28 mouse cellular contexts compared by ENCODE assay signal in the genomic region with DNA sequence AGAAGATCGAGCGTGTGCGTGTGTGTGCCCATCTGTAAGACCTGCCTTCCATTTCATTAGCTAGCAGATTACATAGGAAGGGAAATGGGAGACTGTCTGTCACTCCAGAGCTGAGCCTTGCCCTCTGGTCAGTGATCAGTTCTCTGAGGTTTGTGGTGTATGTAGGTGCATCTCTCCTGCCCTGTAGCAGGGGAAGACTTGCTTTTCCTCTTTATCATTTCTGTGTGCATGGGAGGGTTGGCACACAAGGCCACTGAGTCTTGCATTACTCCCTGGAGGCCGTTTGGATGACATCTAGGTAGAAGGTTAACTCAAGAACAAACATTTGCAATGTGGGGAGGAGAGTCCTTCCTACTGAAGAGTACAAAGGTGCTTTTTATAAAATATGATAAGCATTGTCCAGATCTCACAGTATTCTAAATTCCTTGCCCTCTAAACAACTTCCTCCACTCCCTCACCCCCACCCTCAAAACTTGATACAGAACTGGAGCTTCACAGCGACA. TPM values are rescaled to one million over a fixed set of nuclear protein-coding genes. Genes with fewer than 3 reads are reported as not detected.
DNase-seq lines count a peak whose midpoint lies in the region; ATAC-seq and TF ChIP-seq lines count a peak whose summit lies in the region.
"Had no signal": no experiment of that assay in that cellular context is flagged by ENCODE, and none has a peak within 500 bp of the region (broad histone marks: within the 10 kb centered on the region; RNA-seq: fewer than 3 reads in every experiment).

No protein-coding gene starts in this region.

- peak overlapping the region; percentile 86 for H3K27ac ChIP-seq in liver, adult 2 months (replicated peaks; ENCODE audit: insufficient read depth, low read depth, low read length)
- no peak overlapping the region for H3K27ac ChIP-seq in liver, embryonic 12.5 days
- peak overlapping the region; percentile 70 for H3K27ac ChIP-seq in intestine, embryonic 16.5 days (ENCODE audit: low read length)
- H3K27ac ChIP-seq in stomach, postnatal 0 days (replicated peaks), result no peak overlapping the region
- no peak overlapping the region for H3K27ac ChIP-seq in kidney, embryonic 16.5 days (ENCODE audit: low read length)
- H3K27ac ChIP-seq in heart, adult 2 months, result no peak overlapping the region
- H3K27ac ChIP-seq: forebrain, embryonic 13.5 days; hindbrain, embryonic 12.5 days; hindbrain, postnatal 0 days; limb, embryonic 15.5 days; midbrain, embryonic 15.5 days; neural tube, embryonic 12.5 days had no signal

- no peak overlapping the region for H3K4me3 ChIP-seq in liver, adult 2 months (ENCODE audit: insufficient read depth, low read depth, low read length)
- H3K4me3 ChIP-seq in liver, embryonic 12.5 days, result no peak overlapping the region
- no peak overlapping the region for H3K4me3 ChIP-seq in intestine, embryonic 16.5 days (ENCODE audit: low read length)
- H3K4me3 ChIP-seq in stomach, postnatal 0 days (ENCODE audit: low read depth, low read length), result no peak overlapping the region
- H3K4me3 ChIP-seq in kidney, embryonic 16.5 days (ENCODE audit: low read length), result no peak overlapping the region
- H3K4me3 ChIP-seq in heart, adult 2 months, result no peak overlapping the region
- H3K4me3 ChIP-seq: forebrain, embryonic 13.5 days; hindbrain, embryonic 12.5 days; limb, embryonic 15.5 days; midbrain, embryonic 15.5 days; neural tube, embryonic 12.5 days had no signal

- H3K4me1 ChIP-seq in liver, adult 2 months (ENCODE audit: control insufficient read depth, insufficient read depth, low read length), result peaks cover 50% of the 10 kb centered on the region
- peaks cover 20% of the 10 kb centered on the region for H3K4me1 ChIP-seq in liver, embryonic 12.5 days
- H3K4me1 ChIP-seq in intestine, embryonic 16.5 days (ENCODE audit: control insufficient read depth, insufficient read depth, low read length), result peaks cover 19% of the 10 kb centered on the region
- H3K4me1 ChIP-seq in stomach, postnatal 0 days (replicated peaks; ENCODE audit: control insufficient read depth, insufficient read depth), result no peaks in the 10 kb centered on the region
- peaks cover 7% of the 10 kb centered on the region for H3K4me1 ChIP-seq in kidney, embryonic 16.5 days (ENCODE audit: insufficient read depth, low read length)
- peaks cover 3% of the 10 kb centered on the region; the same call in 1 of the 2 replicates for H3K4me1 ChIP-seq in heart, adult 2 months (ENCODE audit: control insufficient read depth, insufficient read depth, low read length)
- H3K4me1 ChIP-seq: hindbrain, embryonic 12.5 days; neural tube, embryonic 12.5 days had no signal

- H3K4me2 ChIP-seq in liver, embryonic 12.5 days, result no peak overlapping the region
- H3K4me2 ChIP-seq in intestine, embryonic 16.5 days (ENCODE audit: low read depth, low read length), result no peak overlapping the region
- H3K4me2 ChIP-seq in stomach, postnatal 0 days (replicated peaks; ENCODE audit: low read depth), result no peak overlapping the region
- H3K4me2 ChIP-seq in kidney, embryonic 16.5 days (replicated peaks; ENCODE audit: low read depth, low read length), result no peak overlapping the region
- H3K4me2 ChIP-seq: forebrain, embryonic 13.5 days; heart, embryonic 11.5 days; hindbrain, embryonic 12.5 days; limb, embryonic 15.5 days; lung, embryonic 14.5 days; midbrain, embryonic 15.5 days; neural tube, embryonic 12.5 days had no signal

- no peaks in the 10 kb centered on the region for H3K9me3 ChIP-seq in liver, embryonic 12.5 days (replicated peaks)
- H3K9me3 ChIP-seq in intestine, embryonic 16.5 days (ENCODE audit: control insufficient read depth, low read length), result no peaks in the 10 kb centered on the region
- no peaks in the 10 kb centered on the region for H3K9me3 ChIP-seq in stomach, postnatal 0 days (ENCODE audit: control insufficient read depth, low read length)
- no peaks in the 10 kb centered on the region for H3K9me3 ChIP-seq in kidney, embryonic 16.5 days (ENCODE audit: low read length)
- H3K9me3 ChIP-seq: forebrain, embryonic 13.5 days; hindbrain, embryonic 12.5 days; limb, embryonic 15.5 days; midbrain, embryonic 15.5 days; neural tube, embryonic 12.5 days had no signal

- H3K27me3 ChIP-seq in liver, adult 2 months (ENCODE audit: control insufficient read depth, insufficient read depth, low read length), result no peaks in the 10 kb centered on the region
- H3K27me3 ChIP-seq in liver, embryonic 12.5 days (replicated peaks), result no peaks in the 10 kb centered on the region
- H3K27me3 ChIP-seq in intestine, embryonic 16.5 days (replicated peaks; ENCODE audit: control insufficient read depth, insufficient read depth, low read length), result no peaks in the 10 kb centered on the region
- no peaks in the 10 kb centered on the region for H3K27me3 ChIP-seq in stomach, postnatal 0 days (ENCODE audit: control insufficient read depth, insufficient read depth, low read length)
- H3K27me3 ChIP-seq in kidney, embryonic 16.5 days (ENCODE audit: insufficient read depth, low read length), result no peaks in the 10 kb centered on the region
- no peaks in the 10 kb centered on the region for H3K27me3 ChIP-seq in heart, adult 2 months (ENCODE audit: control insufficient read depth, insufficient read depth, low read length)
- H3K27me3 ChIP-seq: forebrain, embryonic 13.5 days; hindbrain, embryonic 12.5 days; limb, embryonic 15.5 days; midbrain, embryonic 15.5 days; neural tube, embryonic 12.5 days; Patski had no signal

- DNase-seq in liver, adult 2 months (ENCODE audit: extremely low read depth, low read depth, low spot score), result peak; percentile 94
- peak; percentile 20 for DNase-seq in adipocyte (ENCODE audit: low spot score)
- DNase-seq in stomach, postnatal 0 days (ENCODE audit: low spot score), result no peak
- no peak for DNase-seq in heart, adult 2 months
- DNase-seq: cerebellum, adult 8-10 months; cerebellum, postnatal 36 days; gastrocnemius, postnatal 25 days; heart, adult 11 months; heart, postnatal 36 days; kidney, adult 2 months; kidney, postnatal 10 days; layer of hippocampus, postnatal 36 days; left cerebral cortex, postnatal 4 days; lung, embryonic 14.5 days; lung, postnatal 14 days; right cerebral cortex, postnatal 4 days; thymus, postnatal 14 days had no signal

- ATAC-seq in liver, embryonic 12.5 days, result no peak
- ATAC-seq in intestine, embryonic 16.5 days, result peak; percentile 88
- peak; percentile 64; the same call in 1 of the 2 replicates for ATAC-seq in stomach, postnatal 0 days (ENCODE audit: low FRiP score, low TSS enrichment)
- ATAC-seq in kidney, embryonic 16.5 days (ENCODE audit: low FRiP score, low TSS enrichment), result no peak
- ATAC-seq: forebrain, embryonic 13.5 days; hindbrain, postnatal 0 days; midbrain, embryonic 15.5 days; Patski had no signal

- peaks cover 15% of the 10 kb centered on the region for H3K36me3 ChIP-seq in liver, adult 2 months (ENCODE audit: control insufficient read depth, insufficient read depth, low read length)
- peaks cover 18% of the 10 kb centered on the region for H3K36me3 ChIP-seq in liver, embryonic 12.5 days
- no peaks in the 10 kb centered on the region for H3K36me3 ChIP-seq in intestine, embryonic 16.5 days (ENCODE audit: control insufficient read depth, insufficient read depth, low read length)
- H3K36me3 ChIP-seq in stomach, postnatal 0 days (ENCODE audit: control insufficient read depth, insufficient read depth, low read length), result no peaks in the 10 kb centered on the region
- H3K36me3 ChIP-seq in kidney, embryonic 16.5 days (ENCODE audit: insufficient read depth, low read length), result peaks cover 11% of the 10 kb centered on the region
- H3K36me3 ChIP-seq in heart, adult 2 months (ENCODE audit: control insufficient read depth, insufficient read depth, low read length), result no peaks in the 10 kb centered on the region
- H3K36me3 ChIP-seq: midbrain, embryonic 15.5 days had no signal

- intact Hi-C loops in heart, adult 2 months (cut with DNase I), result no loop called here

- TF ChIP-seq EP300 in stomach, postnatal 0 days (optimal IDR thresholded peaks at IDR 0.05), result no peak
- no peak for TF ChIP-seq EP300 in heart, adult 2 months (IDR thresholded peaks at IDR 0.05; ENCODE audit: insufficient read depth, low read depth, low read length)

- no peak for TF ChIP-seq CTCF in liver, adult 2 months (IDR thresholded peaks at IDR 0.05; ENCODE audit: low read depth, low read length)
- no peak for TF ChIP-seq CTCF in stomach, postnatal 0 days (IDR thresholded peaks at IDR 0.05; ENCODE audit: low read depth)
- TF ChIP-seq CTCF in heart, adult 2 months (IDR thresholded peaks at IDR 0.05), result no peak

- WGBS in liver, adult 2 months, result 18% methylated on average over 5 of the region's 5 CpGs
- WGBS in liver, embryonic 12.5 days (ENCODE audit: insufficient replicate concordance), result 57% methylated on average over 5 of the region's 5 CpGs
- 50% methylated on average over 5 of the region's 5 CpGs for WGBS in intestine, embryonic 16.5 days
- 65% methylated on average over 5 of the region's 5 CpGs for WGBS in stomach, postnatal 0 days
- WGBS in kidney, embryonic 16.5 days, result 68% methylated on average over 5 of the region's 5 CpGs
- WGBS in heart, adult 2 months, result 68% methylated on average over 5 of the region's 5 CpGs

- H3K9ac ChIP-seq in liver, adult 2 months (ENCODE audit: low read depth, low read length), result peak overlapping the region; percentile 45
- H3K9ac ChIP-seq in liver, embryonic 12.5 days, result no peak overlapping the region
- H3K9ac ChIP-seq in intestine, embryonic 16.5 days (ENCODE audit: low read depth, low read length), result no peak overlapping the region
- H3K9ac ChIP-seq in stomach, postnatal 0 days (ENCODE audit: low read length), result no peak overlapping the region
- no peak overlapping the region for H3K9ac ChIP-seq in kidney, embryonic 16.5 days (replicated peaks; ENCODE audit: low read length)
- no peak overlapping the region for H3K9ac ChIP-seq in heart, adult 2 months (ENCODE audit: low read depth, low read length)
- H3K9ac ChIP-seq: forebrain, embryonic 13.5 days; hindbrain, embryonic 12.5 days; limb, embryonic 15.5 days; lung, embryonic 14.5 days; midbrain, embryonic 15.5 days; neural tube, embryonic 12.5 days had no signal

- no peaks in the 10 kb centered on the region for H3K79me2 ChIP-seq in liver, adult 2 months (ENCODE audit: control insufficient read depth, insufficient read depth, low read length)
- H3K79me2 ChIP-seq in heart, adult 2 months (replicated peaks; ENCODE audit: control insufficient read depth, insufficient read depth, low read length), result no peaks in the 10 kb centered on the region

- TF ChIP-seq POLR2A in liver, adult 2 months (IDR thresholded peaks at IDR 0.05; ENCODE audit: extremely low read depth, insufficient read depth, low read length), result no peak
- TF ChIP-seq POLR2A in heart, adult 2 months (IDR thresholded peaks at IDR 0.05; ENCODE audit: insufficient read depth, low read depth, low read length), result no peak

RNA-seq across cellular contexts. Expression of gene Ahcy, which starts 18.2 kb away (rescaled TPM):
- total RNA-seq in liver, adult 2 months (2014; rRNA removed), result 1,859 and 1,996 TPM in 2 replicates
- polyA plus RNA-seq in liver, adult 2 months (2012; rRNA removed), result 1,364 and 1,580 TPM in 2 replicates
- 65.4 and 67.1 TPM in 2 replicates for polyA plus RNA-seq in liver, embryonic 12.5 days (2016; fragmentation: Nextera tagmentation; extraction: Ambion mirVana)
- 111 and 118 TPM in 2 replicates for polyA plus RNA-seq in intestine, embryonic 16.5 days (2015; fragmentation: Nextera tagmentation; extraction: Ambion mirVana)
- polyA plus RNA-seq in stomach, postnatal 0 days (2015; fragmentation: Nextera tagmentation; extraction: Ambion mirVana), result 23.8 and 25.2 TPM in 2 replicates
- polyA plus RNA-seq in kidney, embryonic 16.5 days (2015; fragmentation: Nextera tagmentation; extraction: Ambion mirVana), result 79.2 and 82.7 TPM in 2 replicates
- 10 to 100 TPM; 10.5 to 14.0 TPM for total RNA-seq in heart, adult 2 months (2021)
- polyA plus RNA-seq in heart, adult 2 months (2012; rRNA removed), result 22.5 and 30.8 TPM in 2 replicates

RNA-seq across cellular contexts. Expression of gene Gm14226, which starts 38.1 kb away (rescaled TPM):
- total RNA-seq in liver, adult 2 months (2014; rRNA removed), result under 0.01 TPM in 1 of 2 replicates, not detected in the other
- polyA plus RNA-seq in liver, adult 2 months (2012; rRNA removed), result 0.02 TPM in 1 of 2 replicates, not detected in the other
- polyA plus RNA-seq in liver, embryonic 12.5 days (2016; fragmentation: Nextera tagmentation; extraction: Ambion mirVana), result 0.53 and 0.62 TPM in 2 replicates
- 1.7 and 1.9 TPM in 2 replicates for polyA plus RNA-seq in intestine, embryonic 16.5 days (2015; fragmentation: Nextera tagmentation; extraction: Ambion mirVana)
- 0.24 and 0.48 TPM in 2 replicates for polyA plus RNA-seq in stomach, postnatal 0 days (2015; fragmentation: Nextera tagmentation; extraction: Ambion mirVana)
- polyA plus RNA-seq in kidney, embryonic 16.5 days (2015; fragmentation: Nextera tagmentation; extraction: Ambion mirVana), result 1.9 and 2.1 TPM in 2 replicates
- total RNA-seq in heart, adult 2 months (2021), result under 1 TPM; 0.16 to 0.20 TPM
- 0.16 and 0.18 TPM in 2 replicates for polyA plus RNA-seq in heart, adult 2 months (2012; rRNA removed)
- total RNA-seq: gastrocnemius, postnatal 25 days had no signal

Comparison
In these comparisons a context has a peak if more than half of its experiments do, and no peak if none do; other contexts are left out.
1. H3K27ac ChIP-seq: peak in liver, adult 2 months (single experiment) and intestine, embryonic 16.5 days (single experiment); none in liver, embryonic 12.5 days (single experiment), stomach, postnatal 0 days (single experiment), kidney, embryonic 16.5 days (single experiment) and heart, adult 2 months (single experiment).
2. RNA of gene Ahcy, which starts 18.2 kb away (polyA plus RNA-seq): 1,364 to 1,580 TPM in liver, adult 2 months; 111 to 118 TPM in intestine, embryonic 16.5 days, 79.2 to 82.7 TPM in kidney, embryonic 16.5 days, 65.4 to 67.1 TPM in liver, embryonic 12.5 days, 23.8 to 25.2 TPM in stomach, postnatal 0 days and 22.5 to 30.8 TPM in heart, adult 2 months; every median in the first group is over 10 times any median in the second.
3. DNase-seq: peak in liver, adult 2 months (single experiment) and adipocyte (single experiment); none in stomach, postnatal 0 days (single experiment) and heart, adult 2 months (0 of 2).
4. ATAC-seq: peak in intestine, embryonic 16.5 days (single experiment) and stomach, postnatal 0 days (single experiment); none in liver, embryonic 12.5 days (single experiment) and kidney, embryonic 16.5 days (single experiment).